Mouse (Mus musculus): ENCODE measurements around the gene Cyb561d2. TPM values are rescaled to one million over a fixed set of nuclear protein-coding genes. Genes with fewer than 3 reads are reported as not detected.

Gene Cyb561d2
- total RNA-seq, 2 experiments from 2014 or later = 16.2 to 17.4 TPM

DNA sequence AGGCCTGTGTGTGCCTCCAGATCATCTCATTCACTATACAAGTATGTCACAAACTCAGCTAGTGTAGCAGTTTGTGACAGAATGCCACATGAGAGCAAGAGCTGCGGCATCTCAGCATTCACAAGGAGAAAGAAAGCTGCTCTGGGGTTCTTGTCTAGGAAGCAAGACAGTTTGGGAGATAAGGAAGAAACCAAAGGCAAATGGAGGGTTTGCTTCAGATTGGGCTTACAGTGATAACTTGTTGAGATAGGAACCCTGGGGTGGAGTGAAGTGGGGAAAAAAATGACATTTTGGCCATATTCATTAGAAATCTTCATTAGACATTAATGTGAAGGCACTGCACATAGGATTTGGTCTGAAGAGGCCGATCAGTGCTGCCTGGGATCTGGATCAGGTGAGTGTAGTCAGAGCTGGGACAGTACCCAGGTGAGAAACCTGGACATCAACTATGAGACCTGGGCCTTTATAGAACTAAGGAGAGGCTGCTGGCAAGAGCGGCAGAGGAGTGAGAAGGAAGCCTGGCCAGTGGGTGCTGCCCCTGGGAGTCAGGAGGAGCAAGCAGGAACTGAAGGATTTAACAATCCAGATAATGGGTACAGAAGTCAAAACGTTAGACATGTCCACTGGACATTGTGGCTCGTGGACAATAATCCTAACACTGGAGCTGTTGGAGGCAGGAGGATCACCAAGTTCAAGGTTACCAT, 10.8 kb upstream of the Cyb561d2 start:
- intact Hi-C loops (cut with DNase I) = no loop called here
- DNase-seq (ENCODE audit: low spot score in 2 of 2) = no peak

DNA sequence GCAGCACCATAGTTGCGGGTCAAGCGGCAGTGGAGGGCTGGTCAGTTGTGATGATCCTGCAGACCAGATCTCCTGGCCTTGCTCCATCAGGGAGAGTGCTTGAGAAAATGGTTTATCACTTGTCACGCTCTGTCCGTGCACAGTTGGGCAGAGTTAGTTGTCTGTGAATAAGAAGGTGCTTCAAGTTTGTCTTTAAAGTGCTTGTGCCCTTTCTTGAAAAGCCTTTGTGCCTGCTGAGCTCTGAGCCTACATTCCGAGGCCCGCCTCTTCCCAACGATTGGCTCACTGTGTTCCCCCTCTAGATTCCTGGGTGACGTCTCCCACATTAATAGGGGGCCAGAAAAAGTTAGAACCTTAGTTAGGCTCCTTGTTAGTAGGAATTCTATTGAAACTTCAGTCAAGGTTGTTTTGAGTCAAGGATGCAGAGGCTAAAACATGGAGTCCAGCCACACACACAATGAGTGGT, 9.9 kb upstream of the Cyb561d2 start:
- DNase-seq (ENCODE audit: low spot score in 2 of 2) = no peak
- intact Hi-C loops (cut with DNase I) = no loop called here

GRCm38 (mm10) chr9:107551117-107551889, 9.3 kb upstream of the Cyb561d2 start, which contains the start of gene Rassf1:
Gene Rassf1, plus strand, starts transcription at chr9:107551555.
- DNase-seq (ENCODE audit: low spot score in 2 of 2) = peak in 1 of 2 experiments; percentile 30
- intact Hi-C loops (cut with DNase I) = no loop called here

- intact Hi-C loops (cut with DNase I) = no loop called here
- DNase-seq (ENCODE audit: low spot score in 2 of 2) = no peak
Measured at GRCm38 (mm10) chr9:107550491-107551116, 8.6 kb upstream of the Cyb561d2 start.

DNA sequence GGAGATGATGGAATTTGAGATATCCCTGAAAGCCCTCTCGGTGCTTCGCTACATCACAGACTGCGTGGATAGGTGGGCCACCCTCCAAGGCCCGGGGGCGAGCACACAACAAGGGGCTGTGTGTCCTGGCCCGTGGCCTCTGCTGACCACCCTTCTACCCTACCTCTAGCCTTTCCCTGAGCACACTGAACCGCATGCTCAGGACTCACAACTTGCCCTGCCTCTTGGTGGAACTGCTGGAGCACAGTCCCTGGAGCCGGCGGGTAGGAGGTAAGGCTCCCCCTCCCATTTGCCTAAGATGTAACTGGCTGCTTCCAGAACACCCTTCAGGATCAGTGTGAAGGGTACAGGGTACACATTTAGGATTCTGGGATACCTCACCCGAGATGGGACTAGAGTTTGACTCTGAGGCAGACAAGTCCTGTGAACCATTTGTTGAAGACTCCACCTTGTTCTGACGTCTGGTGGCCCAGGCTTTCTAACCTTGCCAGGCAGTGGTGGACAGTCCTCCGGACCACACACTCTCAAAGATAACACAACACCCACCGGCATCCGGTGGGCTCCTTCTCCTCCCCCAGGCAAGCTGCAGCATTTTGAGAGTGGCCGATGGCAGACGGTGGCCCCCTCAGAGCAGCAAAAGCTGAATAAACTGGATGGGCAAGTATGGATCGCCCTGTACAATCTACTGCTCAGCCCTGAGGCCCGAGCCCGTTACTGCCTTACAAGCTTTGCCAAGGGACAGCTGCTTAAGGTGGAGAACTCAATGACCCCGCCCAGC, 7.5 kb upstream of the Cyb561d2 start:
- no peak for DNase-seq (ENCODE audit: low spot score in 2 of 2)
- intact Hi-C loops (cut with DNase I) = no loop called here

DNA sequence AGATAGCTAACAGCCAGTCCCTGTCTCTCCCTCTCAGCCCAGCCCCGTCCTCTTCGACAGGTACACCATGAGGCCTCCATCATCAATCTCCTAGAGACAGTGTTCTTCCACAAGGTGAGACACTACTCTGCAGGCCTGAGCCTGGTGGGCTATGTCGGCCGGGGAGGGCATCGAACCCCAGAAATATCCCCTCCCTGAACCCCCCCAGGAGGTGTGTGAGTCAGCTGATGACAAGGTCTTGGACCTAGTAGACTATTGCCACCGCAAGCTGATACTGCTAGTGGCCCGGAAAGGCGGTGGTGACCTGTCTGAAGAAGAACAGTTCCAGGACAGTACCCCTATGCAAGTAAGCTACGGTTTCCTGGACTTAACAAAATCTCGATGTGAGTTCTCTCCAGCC, 6.8 kb upstream of the Cyb561d2 start:
- DNase-seq (ENCODE audit: low spot score in 2 of 2) = no peak
- intact Hi-C loops (cut with DNase I) = no loop called here

DNA sequence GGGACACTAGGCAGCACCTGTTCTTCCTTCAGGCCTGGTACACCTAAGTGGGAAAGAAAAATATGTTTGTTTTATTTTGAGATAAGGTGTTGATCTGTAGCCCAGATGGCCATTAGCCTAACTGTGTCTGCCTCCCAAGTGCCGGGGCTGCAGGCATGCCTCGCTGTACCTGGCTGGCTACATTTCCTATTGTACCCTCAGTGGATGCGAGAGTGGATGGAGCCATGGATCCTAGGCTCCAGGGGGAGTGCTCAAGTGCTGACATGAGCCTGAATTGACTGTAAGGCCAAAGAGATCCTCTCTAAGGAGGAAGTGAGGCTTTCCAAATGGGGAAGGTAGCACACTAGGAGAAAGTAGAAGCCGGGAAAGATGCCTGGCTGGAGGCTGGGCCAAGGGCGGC, 6.0 kb upstream of the Cyb561d2 start:
- intact Hi-C loops (cut with DNase I) = no loop called here
- no peak for DNase-seq (ENCODE audit: low spot score in 2 of 2)

DNA sequence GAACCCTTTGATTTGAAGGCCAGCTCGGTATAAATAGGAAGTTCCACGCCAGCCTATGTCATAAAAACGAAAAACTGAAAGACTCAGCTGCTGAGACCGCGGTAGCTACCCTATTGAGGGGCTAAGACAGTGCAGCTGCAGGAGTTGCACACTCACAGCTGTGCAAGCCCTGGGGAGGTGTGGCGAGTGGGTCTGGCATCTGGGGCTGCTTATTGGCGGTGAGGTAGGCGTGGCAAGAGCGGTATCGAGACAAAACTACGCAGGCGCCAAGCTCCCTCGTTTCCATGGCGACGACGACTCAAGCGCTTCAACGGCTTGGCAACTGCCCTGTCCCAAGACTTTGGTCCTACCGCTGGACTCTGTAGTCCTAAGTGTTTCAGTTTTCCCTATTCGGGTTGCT, 5.0 kb upstream of the Cyb561d2 start, which contains the start of gene Zmynd10:
Gene Zmynd10, plus strand, starts transcription at position 273 of the 400 bp plus-strand sequence.
- intact Hi-C loops (cut with DNase I) = no loop called here
- peak; percentile 88 to 92 for DNase-seq (ENCODE audit: low spot score in 2 of 2)

GRCm38 (mm10) chr9:107545602-107546001, 3.6 kb upstream of the Cyb561d2 start:
- peak; percentile 63 to 74 for DNase-seq (ENCODE audit: low spot score in 2 of 2)
- intact Hi-C loops (cut with DNase I) = no loop called here

DNA sequence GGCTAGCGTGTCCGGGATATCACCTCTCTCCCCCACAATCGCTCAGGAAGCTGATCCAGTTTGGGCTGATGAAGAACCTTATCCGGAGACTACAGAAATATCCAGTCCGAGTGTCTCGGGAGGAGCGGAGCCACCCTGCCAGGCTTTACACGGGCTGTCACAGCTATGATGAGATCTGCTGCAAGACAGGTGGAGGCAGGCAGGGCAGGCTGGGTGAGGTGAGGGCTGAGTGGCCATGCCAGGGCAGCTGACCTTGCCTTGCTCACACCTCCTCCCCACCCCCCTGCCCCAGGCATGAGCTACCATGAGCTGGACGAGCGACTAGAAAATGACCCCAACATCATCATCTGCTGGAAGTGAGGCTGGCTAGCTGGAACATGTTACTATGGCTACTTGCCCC, 3.2 kb upstream of the Cyb561d2 start:
- intact Hi-C loops (cut with DNase I) = no loop called here
- DNase-seq (ENCODE audit: low spot score in 2 of 2) = no peak

- DNase-seq (ENCODE audit: low spot score in 2 of 2) = no peak
- intact Hi-C loops (cut with DNase I) = no loop called here
Measured at GRCm38 (mm10) chr9:107544729-107545128, 2.7 kb upstream of the Cyb561d2 start.

- intact Hi-C loops (cut with DNase I) = no loop called here
- no peak for DNase-seq (ENCODE audit: low spot score in 2 of 2)
Measured at GRCm38 (mm10) chr9:107544196-107544700, 2.3 kb upstream of the Cyb561d2 start.

DNA sequence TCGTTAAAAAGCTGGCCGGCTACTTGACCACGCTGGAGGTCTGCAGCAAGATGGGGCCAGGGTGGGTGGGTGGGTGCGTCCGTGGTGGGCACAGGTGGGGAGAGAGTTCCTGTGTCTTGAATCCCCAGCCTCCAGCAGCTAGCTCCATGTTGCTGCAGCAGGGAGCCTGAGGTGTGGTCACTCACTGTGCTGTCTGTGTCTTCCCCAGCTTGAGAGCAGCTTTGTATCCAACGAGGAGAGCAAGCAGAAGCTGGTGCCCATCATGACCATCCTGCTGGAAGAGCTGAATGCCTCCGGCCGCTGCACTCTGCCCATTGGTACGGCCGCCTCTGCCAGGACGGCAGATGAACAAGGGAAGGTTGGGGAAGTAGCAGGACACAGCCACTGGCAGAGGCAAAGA, 1.3 kb upstream of the Cyb561d2 start:
- intact Hi-C loops (cut with DNase I) = no loop called here
- no peak for DNase-seq (ENCODE audit: low spot score in 2 of 2)

- intact Hi-C loops (cut with DNase I) = no loop called here
- DNase-seq (ENCODE audit: low spot score in 2 of 2) = no peak
Measured at GRCm38 (mm10) chr9:107542721-107543120, 728 bp upstream of the Cyb561d2 start.

DNA sequence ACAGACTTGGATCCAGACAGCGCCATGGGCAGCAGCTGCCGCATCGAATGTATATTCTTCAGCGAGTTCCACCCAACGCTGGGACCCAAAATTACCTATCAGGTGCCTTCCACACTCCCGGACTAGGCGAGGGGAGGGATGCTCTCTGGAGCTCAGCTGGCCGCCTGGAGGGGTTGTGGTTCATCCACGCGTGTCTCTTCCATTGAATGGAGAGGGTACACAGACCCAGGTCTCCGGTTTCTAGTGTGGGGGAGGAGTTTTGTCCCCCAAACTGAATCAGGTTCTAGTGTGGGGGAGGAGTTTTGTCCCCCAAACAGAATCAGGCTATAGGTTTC, 326 bp upstream of the Cyb561d2 start:
- DNase-seq (ENCODE audit: low spot score in 2 of 2) = no peak
- intact Hi-C loops (cut with DNase I) = no loop called here

DNA sequence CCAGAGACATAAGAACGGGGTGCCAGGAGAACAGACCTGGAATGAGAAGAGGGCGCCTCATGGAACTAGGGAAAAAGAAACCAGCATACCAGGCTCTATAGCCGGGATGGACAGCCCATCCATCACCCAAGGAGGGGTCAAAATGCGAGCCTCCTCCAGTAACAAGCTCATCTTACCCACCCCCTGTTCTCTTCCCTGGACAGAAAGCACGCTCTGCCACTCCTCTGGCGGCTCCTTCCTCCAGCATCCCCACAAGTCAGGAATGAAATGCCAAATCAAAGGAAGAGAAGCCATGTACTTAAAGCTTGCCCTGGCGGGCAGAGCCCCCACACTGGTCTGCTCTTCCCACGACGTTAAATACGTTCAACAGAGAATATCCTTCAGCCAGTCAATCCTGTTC, 988 bp downstream of the Cyb561d2 start:
- DNase-seq (ENCODE audit: low spot score in 2 of 2) = no peak
- intact Hi-C loops (cut with DNase I) = no loop called here

GRCm38 (mm10) chr9:107540420-107540819, 1.6 kb downstream of the Cyb561d2 start:
- intact Hi-C loops (cut with DNase I) = no loop called here
- no peak for DNase-seq (ENCODE audit: low spot score in 2 of 2)

- intact Hi-C loops (cut with DNase I) = loop anchor here (10.0 kb wide), 1 partner anchor 655 kb away; the partner anchor contains the start of gene Rbm15b
- DNase-seq (ENCODE audit: low spot score in 2 of 2) = no peak
Measured at GRCm38 (mm10) chr9:107539940-107540339, 2.1 kb downstream of the Cyb561d2 start.

- intact Hi-C loops (cut with DNase I) = loop anchor here (10.0 kb wide), 1 partner anchor 654 kb away; the partner anchor contains the start of gene Rbm15b
- no peak for DNase-seq (ENCODE audit: low spot score in 2 of 2)
Measured at GRCm38 (mm10) chr9:107538711-107539110, 3.3 kb downstream of the Cyb561d2 start.

All from left cerebral cortex, postnatal 25 days (tissue).